Mouse (Mus musculus): Measurements from ENCODE around the gene Srp14. TPM values are rescaled to one million over a fixed set of nuclear protein-coding genes. Genes with fewer than 3 reads are reported as not detected.

Gene Srp14
- polyA plus RNA-seq (2015; fragmentation: Nextera tagmentation; extraction: Ambion mirVana) = 224 and 241 TPM in 2 replicates

GRCm38 (mm10) chr2:118479550-118479909, at the start of gene Srp14:
Gene Srp14 (minus strand): TSS chr2:118479711.
- ATAC-seq (replicated peaks; ENCODE audit: low FRiP score) = peak; percentile 94
- Histone ChIP-seq H3K9me3 (replicated peaks) (no peaks in the 10 kb centered on the region), H3K27me3 (no peaks in the 10 kb centered on the region), H3K4me2 (peak within 1 kb of the TSS; percentile 85), H3K27ac (peak within 1 kb of the TSS; percentile 87), H3K36me3 (peaks cover 31% of the 10 kb centered on the region), H3K4me3 (replicated peaks) (peak within 1 kb of the TSS; percentile 96), H3K4me1 (peaks cover 15% of the 10 kb centered on the region), H3K9ac (peak within 1 kb of the TSS; percentile 83)
- WGBS = under 1% methylated on average over 35 of the region's 35 CpGs

DNA sequence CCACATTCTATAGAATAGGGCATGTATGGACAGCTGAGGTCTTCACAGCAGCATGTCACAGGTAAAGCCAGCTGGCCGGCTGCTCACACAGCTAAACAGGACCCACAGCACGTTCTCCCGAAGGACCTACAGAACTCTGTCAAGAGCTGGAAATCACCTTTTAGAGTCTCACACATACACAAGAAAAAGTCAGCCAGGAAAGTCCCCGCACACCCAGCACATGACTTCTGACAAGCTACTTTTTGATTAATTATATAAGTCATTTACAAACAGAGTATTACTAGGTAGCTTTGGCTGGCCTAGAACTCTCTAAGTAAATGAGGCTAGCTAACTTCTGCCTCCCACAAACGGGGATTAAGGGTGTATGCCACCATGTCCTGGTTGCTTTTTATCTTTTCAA, 47.0 kb upstream of the Srp14 start:
- 83% methylated on average over 5 of the region's 5 CpGs for WGBS
- H3K4me1 ChIP-seq = peaks cover 56% of the 10 kb centered on the region

GRCm38 (mm10) chr2:118524811-118525210, 45.3 kb upstream of the Srp14 start:
- no peak overlapping the region for H3K9ac ChIP-seq
- WGBS = 86% methylated on average over 3 of the region's 3 CpGs
- no peaks in the 10 kb centered on the region for H3K36me3 ChIP-seq
- H3K4me3 ChIP-seq (replicated peaks) = no peak overlapping the region
- no peak for ATAC-seq (replicated peaks; ENCODE audit: low FRiP score)
- no peak overlapping the region for H3K27ac ChIP-seq
- no peaks in the 10 kb centered on the region for H3K9me3 ChIP-seq (replicated peaks)
- H3K27me3 ChIP-seq = no peaks in the 10 kb centered on the region
- peaks cover 49% of the 10 kb centered on the region for H3K4me1 ChIP-seq
- H3K4me2 ChIP-seq = no peak overlapping the region

More for the DNA sequence above, 47.0 kb upstream of the Srp14 start:
- 0 out of 2 replicates have a peak, but pooled peaks cover 4% of the 10 kb centered on the region for H3K36me3 ChIP-seq
- H3K4me2 ChIP-seq = no peak overlapping the region
- no peak for ATAC-seq (replicated peaks; ENCODE audit: low FRiP score)
- H3K9ac ChIP-seq = no peak overlapping the region
- H3K27ac ChIP-seq = no peak overlapping the region
- no peaks in the 10 kb centered on the region for H3K27me3 ChIP-seq
- H3K4me3 ChIP-seq (replicated peaks) = no peak overlapping the region
- H3K9me3 ChIP-seq (replicated peaks) = no peaks in the 10 kb centered on the region

DNA sequence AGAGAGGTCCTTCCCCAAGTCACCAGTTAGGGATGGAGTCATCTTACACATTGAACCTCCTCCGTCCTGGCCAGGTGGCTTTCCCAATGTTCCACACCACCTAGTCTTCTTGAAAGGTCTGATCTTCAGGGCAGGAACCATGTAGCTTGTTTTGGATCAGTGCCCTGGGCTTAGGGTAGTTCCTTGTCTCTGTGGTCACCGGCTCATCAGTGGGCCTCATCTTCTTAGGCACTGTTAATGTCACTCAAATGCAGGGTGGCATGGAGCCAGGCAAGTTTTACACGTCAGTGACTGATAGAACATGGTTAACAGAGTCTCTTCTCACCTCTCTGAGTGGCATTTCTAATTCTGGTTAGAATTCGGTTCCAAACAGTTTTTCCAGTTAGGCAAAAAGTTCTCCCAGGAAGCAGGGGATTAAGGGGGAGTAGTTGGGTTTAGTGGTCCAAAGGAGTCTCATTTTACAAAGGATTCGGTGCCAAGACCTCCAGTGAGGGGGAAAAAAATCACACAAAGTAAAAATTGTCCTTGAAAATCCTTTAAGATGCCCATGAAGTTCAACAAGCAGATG, 43.7 kb upstream of the Srp14 start:
- Histone ChIP-seq H3K9ac (no peak overlapping the region), H3K27me3 (no peaks in the 10 kb centered on the region), H3K36me3 (no peaks in the 10 kb centered on the region), H3K4me1 (peaks cover 47% of the 10 kb centered on the region), H3K4me3 (replicated peaks) (no peak overlapping the region), H3K4me2 (no peak overlapping the region), H3K9me3 (replicated peaks) (no peaks in the 10 kb centered on the region), H3K27ac (peak overlapping the region; percentile 63)
- no peak for ATAC-seq (replicated peaks; ENCODE audit: low FRiP score)
- 31% methylated on average over 5 of the region's 5 CpGs for WGBS

- Histone ChIP-seq H3K4me1 (peaks cover 47% of the 10 kb centered on the region), H3K9me3 (replicated peaks) (no peaks in the 10 kb centered on the region), H3K4me2 (no peak overlapping the region), H3K4me3 (replicated peaks) (no peak overlapping the region), H3K9ac (no peak overlapping the region), H3K36me3 (no peaks in the 10 kb centered on the region), H3K27me3 (no peaks in the 10 kb centered on the region), H3K27ac (peak overlapping the region; percentile 52)
- peak; percentile 7; the same call in 1 of the 2 replicates for ATAC-seq (replicated peaks; ENCODE audit: low FRiP score)
- WGBS = 16% methylated on average over 2 of the region's 2 CpGs
These were observed 42.8 kb upstream of the Srp14 start for GRCm38 (mm10) chr2:118522265-118522664.

DNA sequence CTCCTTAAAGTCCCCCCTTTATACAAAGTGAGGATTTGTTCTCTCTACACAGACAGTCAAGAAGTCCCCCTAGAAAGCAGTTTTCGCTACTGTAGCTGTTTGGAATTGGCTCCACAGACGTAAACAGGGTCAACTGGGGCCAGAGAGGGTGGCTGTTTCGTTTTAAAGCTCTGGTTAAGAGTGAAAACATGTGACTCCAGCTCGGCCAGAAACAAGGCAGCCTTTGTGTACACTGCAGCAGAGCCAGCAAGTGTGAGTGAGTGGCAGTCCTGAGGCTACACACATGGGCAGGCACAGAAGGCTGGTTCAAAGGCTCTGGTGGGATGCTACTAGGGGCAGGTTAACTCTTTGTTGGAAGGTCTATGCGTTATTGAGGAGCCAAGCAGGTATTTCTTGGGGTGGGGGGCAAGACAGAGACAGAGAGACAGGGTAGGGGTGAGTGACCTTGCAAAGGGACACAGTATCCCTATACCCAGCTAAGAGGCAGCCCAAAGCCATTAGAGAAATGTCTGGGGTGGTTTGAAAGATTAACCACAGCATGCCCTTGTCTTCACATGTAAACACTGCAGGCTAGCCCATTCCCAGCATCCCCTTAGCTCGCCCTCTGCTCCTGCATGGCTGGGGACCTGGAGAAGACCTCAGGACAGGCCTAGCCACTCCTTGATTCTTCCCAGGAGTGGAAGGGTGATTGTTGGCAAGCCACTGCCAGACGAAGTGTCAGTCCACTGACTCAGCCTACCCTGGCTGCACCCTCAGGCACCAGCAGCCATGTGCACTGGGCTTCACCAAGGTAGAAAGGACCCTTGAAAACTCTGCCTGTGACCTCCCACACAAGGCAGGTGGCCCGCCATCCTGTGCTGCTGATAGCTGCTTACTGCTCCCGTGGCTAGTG, 40.8 kb upstream of the Srp14 start:
- WGBS = 42% methylated on average over 9 of the region's 9 CpGs
- H3K4me3 ChIP-seq (replicated peaks) = no peak overlapping the region
- no peak overlapping the region for H3K9ac ChIP-seq
- no peaks in the 10 kb centered on the region for H3K9me3 ChIP-seq (replicated peaks)
- peak; percentile 84 for ATAC-seq (replicated peaks; ENCODE audit: low FRiP score)
- H3K36me3 ChIP-seq = no peaks in the 10 kb centered on the region
- H3K4me1 ChIP-seq = peaks cover 47% of the 10 kb centered on the region
- no peak overlapping the region; the same call in 1 of the 2 replicates for H3K4me2 ChIP-seq
- peak overlapping the region; percentile 84 for H3K27ac ChIP-seq
- no peaks in the 10 kb centered on the region for H3K27me3 ChIP-seq

- no peak for ATAC-seq (replicated peaks; ENCODE audit: low FRiP score)
- H3K4me1 ChIP-seq = peaks cover 47% of the 10 kb centered on the region
- no peak overlapping the region for H3K4me3 ChIP-seq (replicated peaks)
- H3K36me3 ChIP-seq = no peaks in the 10 kb centered on the region
- H3K27me3 ChIP-seq = no peaks in the 10 kb centered on the region
- H3K4me2 ChIP-seq = no peak overlapping the region
- WGBS = 66% methylated on average over 16 of the region's 16 CpGs
- H3K9me3 ChIP-seq (replicated peaks) = no peaks in the 10 kb centered on the region
- H3K9ac ChIP-seq = no peak overlapping the region
- peak overlapping the region; percentile 89 for H3K27ac ChIP-seq
These were observed 33.2 kb upstream of the Srp14 start for GRCm38 (mm10) chr2:118512418-118513377.

- Histone ChIP-seq H3K36me3 (no peaks in the 10 kb centered on the region), H3K9me3 (replicated peaks) (no peaks in the 10 kb centered on the region), H3K4me3 (replicated peaks) (no peak overlapping the region), H3K27me3 (no peaks in the 10 kb centered on the region), H3K4me2 (no peak overlapping the region), H3K9ac (no peak overlapping the region), H3K27ac (peak overlapping the region; percentile 89), H3K4me1 (peaks cover 47% of the 10 kb centered on the region)
- ATAC-seq (replicated peaks; ENCODE audit: low FRiP score) = no peak
- WGBS = 32% methylated on average over 11 of the region's 11 CpGs
These were observed 32.4 kb upstream of the Srp14 start for GRCm38 (mm10) chr2:118511779-118512417.

- 25% methylated on average over 29 of the region's 29 CpGs for WGBS
- Histone ChIP-seq H3K27ac (peak overlapping the region; percentile 89), H3K9me3 (replicated peaks) (no peaks in the 10 kb centered on the region), H3K9ac (no peak overlapping the region), H3K36me3 (no peaks in the 10 kb centered on the region), H3K4me3 (replicated peaks) (no peak overlapping the region), H3K4me2 (peak overlapping the region; percentile 20; the same call in 1 of the 2 replicates), H3K27me3 (no peaks in the 10 kb centered on the region), H3K4me1 (peaks cover 47% of the 10 kb centered on the region)
- ATAC-seq (replicated peaks; ENCODE audit: low FRiP score) = peak; percentile 95
These were observed 31.2 kb upstream of the Srp14 start for GRCm38 (mm10) chr2:118510447-118511310.

DNA sequence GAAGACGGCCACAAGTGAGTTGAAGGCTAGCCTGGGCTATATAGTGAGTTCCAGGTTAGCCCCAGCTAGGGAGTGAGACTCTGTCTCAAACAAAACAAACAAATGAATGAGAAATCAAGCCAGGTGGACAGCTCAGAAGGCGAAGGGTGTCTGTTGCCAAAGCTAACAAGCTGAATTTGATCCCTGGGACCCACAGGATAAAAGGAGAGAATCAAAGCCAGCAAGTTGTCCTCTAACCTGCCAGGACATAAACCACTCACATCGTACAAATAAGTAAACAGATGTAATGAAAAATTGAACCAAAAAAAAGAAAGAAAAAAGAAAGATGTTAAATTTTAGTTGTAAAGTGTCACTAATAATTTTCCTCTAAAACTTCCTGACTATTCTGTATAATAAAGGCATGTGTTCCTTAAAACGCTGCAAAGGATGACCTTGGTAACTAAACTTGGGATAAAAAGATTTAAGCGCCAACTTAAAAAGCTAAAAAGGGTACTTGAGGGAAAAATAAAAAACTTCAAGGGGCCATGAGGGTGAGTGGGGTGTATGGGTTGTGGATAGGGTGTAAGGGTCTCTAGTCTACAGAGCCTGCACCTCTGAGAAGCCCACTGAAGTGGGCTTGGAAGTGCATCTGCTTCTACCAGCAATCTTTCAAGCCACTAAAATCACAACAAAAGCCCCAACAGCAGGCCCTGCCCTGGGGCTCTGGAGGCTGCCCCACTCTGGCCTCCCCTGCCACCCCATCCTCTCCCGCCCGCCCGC, 30.4 kb upstream of the Srp14 start:
- peak overlapping the region; percentile 20; the same call in 1 of the 2 replicates for H3K4me2 ChIP-seq
- no peak overlapping the region for H3K4me3 ChIP-seq (replicated peaks)
- H3K27ac ChIP-seq = peak overlapping the region; percentile 89
- H3K27me3 ChIP-seq = no peaks in the 10 kb centered on the region
- no peaks in the 10 kb centered on the region for H3K36me3 ChIP-seq
- peaks cover 47% of the 10 kb centered on the region for H3K4me1 ChIP-seq
- no peaks in the 10 kb centered on the region for H3K9me3 ChIP-seq (replicated peaks)
- WGBS = 27% methylated on average over 8 of the region's 8 CpGs
- no peak for ATAC-seq (replicated peaks; ENCODE audit: low FRiP score)
- H3K9ac ChIP-seq = 0 out of 2 replicates have a peak overlapping the region, but pooled peaks have one; percentile 8
